Mouse (Mus musculus): Measurements from ENCODE around the gene Cd19. TPM values are rescaled to one million over a fixed set of nuclear protein-coding genes. Genes with fewer than 3 reads are reported as not detected.
"Not testable (repeated sequence)": the region's sequence is repeated elsewhere in the genome, so short reads cannot be mapped to it uniquely, and the experiment has no call there.

Cd19 gene
- polyA plus RNA-seq, 1 experiment from 2014 or later = 0.28 TPM

- not testable (repeated sequence) for H3K4me2 ChIP-seq (ENCODE audit: low read depth, low read length); H3K36me3 ChIP-seq (ENCODE audit: control insufficient read depth, insufficient read depth, low read length); H3K27ac ChIP-seq (ENCODE audit: low read length); H3K9me3 ChIP-seq (ENCODE audit: control insufficient read depth, low read length); H3K27me3 ChIP-seq (replicated peaks; ENCODE audit: control insufficient read depth, insufficient read depth, low read length); H3K4me3 ChIP-seq (ENCODE audit: low read length); H3K4me1 ChIP-seq (ENCODE audit: control insufficient read depth, insufficient read depth, low read length); ATAC-seq; H3K9ac ChIP-seq (ENCODE audit: low read depth, low read length)
- 76% methylated on average over 6 of the region's 8 CpGs for WGBS
Measured at GRCm38 (mm10) chr7:126402518-126402917, 12.2 kb downstream of the Cd19 start.

GRCm38 (mm10) chr7:126399548-126399947 is 15.1 kb downstream of the Cd19 start:
- Histone ChIP-seq H3K9ac (ENCODE audit: low read depth, low read length) (no peak overlapping the region), H3K36me3 (ENCODE audit: control insufficient read depth, insufficient read depth, low read length) (no peaks in the 10 kb centered on the region), H3K27ac (ENCODE audit: low read length) (no peak overlapping the region), H3K27me3 (replicated peaks; ENCODE audit: control insufficient read depth, insufficient read depth, low read length) (no peaks in the 10 kb centered on the region), H3K9me3 (ENCODE audit: control insufficient read depth, low read length) (no peaks in the 10 kb centered on the region), H3K4me3 (ENCODE audit: low read length) (no peak overlapping the region), H3K4me1 (ENCODE audit: control insufficient read depth, insufficient read depth, low read length) (0 out of 2 replicates have a peak, but pooled peaks cover 6% of the 10 kb centered on the region), H3K4me2 (ENCODE audit: low read depth, low read length) (no peak overlapping the region)
- no peak for ATAC-seq
- WGBS = 7% methylated on average over 5 of the region's 5 CpGs

- Histone ChIP-seq H3K4me1 (ENCODE audit: control insufficient read depth, insufficient read depth, low read length) (0 out of 2 replicates have a peak, but pooled peaks cover 6% of the 10 kb centered on the region), H3K36me3 (ENCODE audit: control insufficient read depth, insufficient read depth, low read length) (no peaks in the 10 kb centered on the region), H3K27ac (ENCODE audit: low read length) (no peak overlapping the region), H3K9ac (ENCODE audit: low read depth, low read length) (no peak overlapping the region), H3K9me3 (ENCODE audit: control insufficient read depth, low read length) (no peaks in the 10 kb centered on the region), H3K27me3 (replicated peaks; ENCODE audit: control insufficient read depth, insufficient read depth, low read length) (no peaks in the 10 kb centered on the region), H3K4me2 (ENCODE audit: low read depth, low read length) (no peak overlapping the region), H3K4me3 (ENCODE audit: low read length) (no peak overlapping the region)
- ATAC-seq = no peak
- WGBS = 88% methylated on average over 4 of the region's 4 CpGs
Measured at GRCm38 (mm10) chr7:126397822-126398221, 16.9 kb downstream of the Cd19 start.

GRCm38 (mm10) chr7:126397221-126397620 is 17.5 kb downstream of the Cd19 start:
- H3K27me3 ChIP-seq (replicated peaks; ENCODE audit: control insufficient read depth, insufficient read depth, low read length) = no peaks in the 10 kb centered on the region
- 43% methylated on average over 6 of the region's 6 CpGs for WGBS
- ATAC-seq = peak; percentile 19; the same call in 1 of the 2 replicates
- no peaks in the 10 kb centered on the region for H3K9me3 ChIP-seq (ENCODE audit: control insufficient read depth, low read length)
- no peak overlapping the region for H3K4me3 ChIP-seq (ENCODE audit: low read length)
- H3K4me2 ChIP-seq (ENCODE audit: low read depth, low read length) = peak overlapping the region; percentile 23
- 0 out of 2 replicates have a peak overlapping the region, but pooled peaks have one; percentile 11 for H3K27ac ChIP-seq (ENCODE audit: low read length)
- no peak overlapping the region for H3K9ac ChIP-seq (ENCODE audit: low read depth, low read length)
- no peaks in the 10 kb centered on the region for H3K36me3 ChIP-seq (ENCODE audit: control insufficient read depth, insufficient read depth, low read length)
- 0 out of 2 replicates have a peak, but pooled peaks cover 6% of the 10 kb centered on the region for H3K4me1 ChIP-seq (ENCODE audit: control insufficient read depth, insufficient read depth, low read length)

GRCm38 (mm10) chr7:126396298-126397119 is 18.2 kb downstream of the Cd19 start, which contains the start of gene Nfatc2ip:
Gene Nfatc2ip, minus strand, starts transcription at chr7:126396737.
- Histone ChIP-seq H3K4me2 (ENCODE audit: low read depth, low read length) (peak within 1 kb of the TSS; percentile 90), H3K9me3 (ENCODE audit: control insufficient read depth, low read length) (no peaks in the 10 kb centered on the region), H3K4me3 (ENCODE audit: low read length) (peak within 1 kb of the TSS; percentile 97), H3K27ac (ENCODE audit: low read length) (peak within 1 kb of the TSS; percentile 33), H3K4me1 (ENCODE audit: control insufficient read depth, insufficient read depth, low read length) (0 out of 2 replicates have a peak, but pooled peaks cover 6% of the 10 kb centered on the region), H3K9ac (ENCODE audit: low read depth, low read length) (peak within 1 kb of the TSS; percentile 82), H3K27me3 (replicated peaks; ENCODE audit: control insufficient read depth, insufficient read depth, low read length) (no peaks in the 10 kb centered on the region), H3K36me3 (ENCODE audit: control insufficient read depth, insufficient read depth, low read length) (no peaks in the 10 kb centered on the region; the same call in 1 of the 2 replicates)
- ATAC-seq = peak; percentile 100
- under 1% methylated on average over 59 of the region's 59 CpGs for WGBS

- H3K4me2 ChIP-seq (ENCODE audit: low read depth, low read length); H3K27ac ChIP-seq (ENCODE audit: low read length); H3K9me3 ChIP-seq (ENCODE audit: control insufficient read depth, low read length); ATAC-seq; H3K9ac ChIP-seq (ENCODE audit: low read depth, low read length); H3K4me1 ChIP-seq (ENCODE audit: control insufficient read depth, insufficient read depth, low read length); H3K36me3 ChIP-seq (ENCODE audit: control insufficient read depth, insufficient read depth, low read length); H3K4me3 ChIP-seq (ENCODE audit: low read length); H3K27me3 ChIP-seq (replicated peaks; ENCODE audit: control insufficient read depth, insufficient read depth, low read length): not testable (repeated sequence)
- WGBS = 89% methylated on average over 7 of the region's 7 CpGs
Measured at GRCm38 (mm10) chr7:126392086-126392884, 22.4 kb downstream of the Cd19 start.

- H3K4me2 ChIP-seq (ENCODE audit: low read depth, low read length) = no peak overlapping the region
- ATAC-seq = no peak
- H3K9ac ChIP-seq (ENCODE audit: low read depth, low read length) = no peak overlapping the region
- H3K4me1 ChIP-seq (ENCODE audit: control insufficient read depth, insufficient read depth, low read length) = no peaks in the 10 kb centered on the region
- no peak overlapping the region for H3K4me3 ChIP-seq (ENCODE audit: low read length)
- no peaks in the 10 kb centered on the region; the same call in none of the 2 replicates for H3K36me3 ChIP-seq (ENCODE audit: control insufficient read depth, insufficient read depth, low read length)
- H3K27me3 ChIP-seq (replicated peaks; ENCODE audit: control insufficient read depth, insufficient read depth, low read length) = no peaks in the 10 kb centered on the region
- WGBS = 100% methylated on average over 1 of the region's 1 CpGs
- no peaks in the 10 kb centered on the region for H3K9me3 ChIP-seq (ENCODE audit: control insufficient read depth, low read length)
- no peak overlapping the region for H3K27ac ChIP-seq (ENCODE audit: low read length)
Measured at GRCm38 (mm10) chr7:126388185-126388584, 26.5 kb downstream of the Cd19 start.

- no peak overlapping the region for H3K4me2 ChIP-seq (ENCODE audit: low read depth, low read length)
- no peak overlapping the region for H3K27ac ChIP-seq (ENCODE audit: low read length)
- H3K27me3 ChIP-seq (replicated peaks; ENCODE audit: control insufficient read depth, insufficient read depth, low read length) = no peaks in the 10 kb centered on the region
- no peak overlapping the region for H3K9ac ChIP-seq (ENCODE audit: low read depth, low read length)
- no peak for ATAC-seq
- 85% methylated on average over 5 of the region's 5 CpGs for WGBS
- no peaks in the 10 kb centered on the region; the same call in 1 of the 2 replicates for H3K36me3 ChIP-seq (ENCODE audit: control insufficient read depth, insufficient read depth, low read length)
- H3K4me1 ChIP-seq (ENCODE audit: control insufficient read depth, insufficient read depth, low read length) = no peaks in the 10 kb centered on the region
- H3K9me3 ChIP-seq (ENCODE audit: control insufficient read depth, low read length) = no peaks in the 10 kb centered on the region
- H3K4me3 ChIP-seq (ENCODE audit: low read length) = no peak overlapping the region
Measured at GRCm38 (mm10) chr7:126383565-126383964, 31.1 kb downstream of the Cd19 start.

All from intestine, embryonic 16.5 days (tissue).